Mouse (Mus musculus): Measurements from ENCODE around the gene Cbln1.

GRCm38 (mm10) chr8:87512636-87513035, 40.2 kb upstream of the Cbln1 start:
- TF ChIP-seq POLR2A (IDR thresholded peaks at IDR 0.05; ENCODE audit: insufficient read depth, low read depth, low read length) (no peak), EP300 (IDR thresholded peaks at IDR 0.05; ENCODE audit: insufficient read depth, low read depth, low read length) (no peak), CTCF (IDR thresholded peaks at IDR 0.05) (no peak)
